Mouse (Mus musculus): ENCODE data around the gene Wrap73. TPM values are rescaled to one million over a fixed set of nuclear protein-coding genes. Genes with fewer than 3 reads are reported as not detected.

Gene Wrap73
- total and polyA plus RNA-seq, 3 experiments, result 32.1 to 77.6 (median 49.3) TPM

DNA sequence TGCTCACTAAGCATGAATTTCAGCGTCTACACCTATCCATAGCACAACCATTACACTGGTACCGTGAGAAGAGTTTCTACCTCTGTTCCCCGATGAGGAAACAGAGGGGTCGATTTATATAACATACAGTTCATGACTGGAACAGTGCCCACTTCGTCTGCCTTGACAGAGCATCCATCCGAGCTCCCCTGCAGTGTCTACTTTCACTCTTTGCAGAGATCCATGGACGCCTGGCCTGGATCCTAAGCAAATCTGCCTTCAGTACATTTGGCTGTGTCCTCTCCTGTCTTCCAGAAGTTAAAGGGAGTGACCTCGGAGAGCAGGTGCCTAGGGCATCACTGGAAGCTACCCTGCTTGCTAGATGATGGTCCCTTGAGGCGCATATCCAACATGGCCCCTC lies 23.0 kb upstream of the Wrap73 start:
- Histone ChIP-seq H3K27me3 (replicated peaks) (no peaks in the 10 kb centered on the region), H3K4me1 (ENCODE audit: control insufficient read depth in 1 of 2, insufficient read depth in 2 of 2) (peaks cover 37 to 78% of the 10 kb centered on the region in 2 experiments), H3K9me3 (replicated peaks; ENCODE audit: low read length) (no peaks in the 10 kb centered on the region), H3K4me2 (ENCODE audit: insufficient read depth, low read depth, poor library complexity, severe bottlenecking) (no peak overlapping the region), H3K9ac (ENCODE audit: insufficient read depth, low read depth) (no peak overlapping the region), H3K79me2 (replicated peaks; ENCODE audit: control insufficient read depth, extremely low read depth, insufficient read depth, poor library complexity, severe bottlenecking) (peaks cover 90% of the 10 kb centered on the region), H3K36me3 (replicated peaks in 1 of 2; ENCODE audit: control insufficient read depth in 1 of 2, insufficient read depth in 1 of 2, low read length in 1 of 2) (peaks cover 45 to 81% of the 10 kb centered on the region in 2 experiments), H3K27ac (ENCODE audit: insufficient read depth, low read depth) (no peak overlapping the region), H3K4me3 (replicated peaks in 1 of 3; ENCODE audit: low read depth in 2 of 3, low read length in 2 of 3, poor library complexity in 1 of 3) (no peak overlapping the region)
- TF ChIP-seq EP300 (IDR thresholded peaks at IDR 0.05; ENCODE audit: low read length) (no peak), JUN (IDR thresholded peaks at IDR 0.05; ENCODE audit: insufficient read depth, low read depth, low read length) (no peak), MAZ (IDR thresholded peaks at IDR 0.05; ENCODE audit: low read depth, low read length) (no peak), ZKSCAN1 (IDR thresholded peaks at IDR 0.05; ENCODE audit: borderline replicate concordance, low read depth, low read length) (no peak), ZNF384 (IDR thresholded peaks at IDR 0.05; ENCODE audit: low read depth, low read length) (no peak), UBTF (IDR thresholded peaks at IDR 0.05; ENCODE audit: low read depth, low read length) (no peak), GABPA (IDR thresholded peaks at IDR 0.05; ENCODE audit: insufficient replicate concordance, low read depth, low read length) (no peak), NELFE (IDR thresholded peaks at IDR 0.05; ENCODE audit: low read depth, low read length) (no peak), MXI1 (IDR thresholded peaks at IDR 0.05; ENCODE audit: low read depth, low read length) (no peak), TCF12 (IDR thresholded peaks at IDR 0.05; ENCODE audit: low read depth, low read length) (no peak), HCFC1 (IDR thresholded peaks at IDR 0.05; ENCODE audit: low read depth, low read length) (no peak), USF1 (IDR thresholded peaks at IDR 0.05; ENCODE audit: low read depth, low read length) (no peak), E2F4 (IDR thresholded peaks at IDR 0.05; ENCODE audit: insufficient replicate concordance, low read depth, low read length) (no peak)
- dilution Hi-C loops (cut with MboI; ENCODE audit: extremely low pct_ligation_motif_present, extremely low pct_unique_long_range_greater_than_20kb, low sequenced_read_pairs) (no loop called here), in situ Hi-C loops (cut with MboI; ENCODE audit: low pct_ligation_motif_present, low pct_unique_long_range_greater_than_20kb, low sequenced_read_pairs) (loop anchor here (25.0 kb wide), 1 partner anchor 1832 kb away; the partner anchor contains the start of genes Hes3 and Icmt)
- no peak for DNase-seq (ENCODE audit: extremely low read depth)

DNA sequence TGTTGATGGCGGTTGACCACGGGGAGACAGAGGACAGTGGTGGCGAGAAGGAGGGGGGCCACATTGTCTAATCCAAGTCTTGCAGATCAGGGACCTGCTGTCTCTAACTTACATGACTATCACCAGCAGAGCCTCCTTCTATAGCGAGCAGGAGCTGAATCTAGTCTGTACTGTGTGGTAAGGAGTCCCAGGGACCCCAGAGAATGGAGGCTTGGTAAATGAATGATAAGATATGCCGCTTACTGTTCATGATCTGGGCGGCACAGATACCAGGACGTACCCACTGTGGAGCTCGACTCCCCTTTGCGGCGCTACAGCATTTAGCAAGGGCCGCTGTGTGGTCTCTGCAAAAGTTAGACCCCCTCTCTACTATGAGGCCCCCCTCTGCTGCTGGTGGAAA lies 20.4 kb upstream of the Wrap73 start:
- no peak for DNase-seq (ENCODE audit: extremely low read depth)
- dilution Hi-C loops (cut with MboI; ENCODE audit: extremely low pct_ligation_motif_present, extremely low pct_unique_long_range_greater_than_20kb, low sequenced_read_pairs), result no loop called here
- Histone ChIP-seq H3K9ac (ENCODE audit: insufficient read depth, low read depth) (no peak overlapping the region), H3K4me3 (replicated peaks in 1 of 3; ENCODE audit: low read depth in 2 of 3, low read length in 2 of 3, poor library complexity in 1 of 3) (no peak overlapping the region), H3K36me3 (replicated peaks in 1 of 2; ENCODE audit: control insufficient read depth in 1 of 2, insufficient read depth in 1 of 2, low read length in 1 of 2) (peaks cover 29 to 61% of the 10 kb centered on the region in 2 experiments), H3K9me3 (replicated peaks; ENCODE audit: low read length) (no peaks in the 10 kb centered on the region), H3K27ac (ENCODE audit: insufficient read depth, low read depth) (no peak overlapping the region), H3K79me2 (replicated peaks; ENCODE audit: control insufficient read depth, extremely low read depth, insufficient read depth, poor library complexity, severe bottlenecking) (peaks cover 85% of the 10 kb centered on the region), H3K27me3 (replicated peaks) (no peaks in the 10 kb centered on the region), H3K4me1 (ENCODE audit: control insufficient read depth in 1 of 2, insufficient read depth in 2 of 2) (peaks cover 31 to 71% of the 10 kb centered on the region in 2 experiments), H3K4me2 (ENCODE audit: insufficient read depth, low read depth, poor library complexity, severe bottlenecking) (no peak overlapping the region)
- in situ Hi-C loops (cut with MboI; ENCODE audit: low pct_ligation_motif_present, low pct_unique_long_range_greater_than_20kb, low sequenced_read_pairs), result loop anchor here (25.0 kb wide), 1 partner anchor 1834 kb away; the partner anchor contains the start of genes Hes3 and Icmt
- TF ChIP-seq IRF4 (IDR thresholded peaks at IDR 0.05; ENCODE audit: low read depth, low read length) (no peak), USF1 (IDR thresholded peaks at IDR 0.05; ENCODE audit: low read depth, low read length) (no peak), ZMIZ1 (IDR thresholded peaks at IDR 0.05; ENCODE audit: low read depth, low read length) (no peak), TCF12 (IDR thresholded peaks at IDR 0.05; ENCODE audit: low read depth, low read length) (no peak)
